Mouse (Mus musculus) cerebellum, postnatal 10 days (tissue): ENCODE data around the gene Abcg5.

Experiments used
- DNase-seq, 2 experiments: peaks; one replicate each; pipeline ENCODE4 v3.0.0; 2021; ENCODE audit warnings: mixed read lengths in 2 of 2

Abcg5 gene

GRCm38 (mm10) chr17:84642324-84642723 is 40.5 kb downstream of the Abcg5 start:
- no peak for DNase-seq

- DNase-seq, result peak; percentile 62 to 74
Observed at GRCm38 (mm10) chr17:84641893-84642292, 40.9 kb downstream of the Abcg5 start.

GRCm38 (mm10) chr17:84639796-84640378 is 42.9 kb downstream of the Abcg5 start:
- no peak for DNase-seq

GRCm38 (mm10) chr17:84637971-84638370 is 44.8 kb downstream of the Abcg5 start:
- no peak for DNase-seq

GRCm38 (mm10) chr17:84636328-84636727 is 46.5 kb downstream of the Abcg5 start:
- peak; percentile 40 to 44 for DNase-seq

GRCm38 (mm10) chr17:84633443-84633842 is 49.4 kb downstream of the Abcg5 start:
- DNase-seq, result no peak

GRCm38 (mm10) chr17:84631836-84632235 is 51.0 kb downstream of the Abcg5 start:
- no peak for DNase-seq

GRCm38 (mm10) chr17:84628611-84629010 is 54.2 kb downstream of the Abcg5 start:
- no peak for DNase-seq

- DNase-seq, result no peak
Observed at GRCm38 (mm10) chr17:84627721-84628120, 55.1 kb downstream of the Abcg5 start.

- peak; percentile 50 to 56 for DNase-seq
Observed at GRCm38 (mm10) chr17:84626857-84627305, 55.9 kb downstream of the Abcg5 start.

- peak; percentile 95 to 96 for DNase-seq
Observed at GRCm38 (mm10) chr17:84626276-84626856, 56.4 kb downstream of the Abcg5 start, which contains the start of gene Dync2li1. Gene Dync2li1 (plus strand): TSS chr17:84626496.

GRCm38 (mm10) chr17:84622873-84623272 is 59.9 kb downstream of the Abcg5 start:
- DNase-seq, result no peak

GRCm38 (mm10) chr17:84622028-84622427 is 60.8 kb downstream of the Abcg5 start:
- no peak for DNase-seq

- DNase-seq, result no peak
Observed at GRCm38 (mm10) chr17:84621209-84621608, 61.6 kb downstream of the Abcg5 start.

GRCm38 (mm10) chr17:84620610-84621009 is 62.2 kb downstream of the Abcg5 start:
- DNase-seq, result no peak

GRCm38 (mm10) chr17:84620076-84620475 is 62.7 kb downstream of the Abcg5 start:
- no peak for DNase-seq

- no peak for DNase-seq
Observed at GRCm38 (mm10) chr17:84619112-84619511, 63.7 kb downstream of the Abcg5 start.

GRCm38 (mm10) chr17:84617953-84618352 is 64.9 kb downstream of the Abcg5 start:
- DNase-seq, result no peak

GRCm38 (mm10) chr17:84616526-84617074 is 66.2 kb downstream of the Abcg5 start:
- no peak for DNase-seq

GRCm38 (mm10) chr17:84615811-84616210 is 67.0 kb downstream of the Abcg5 start:
- DNase-seq, result no peak

GRCm38 (mm10) chr17:84611971-84612370 is 70.8 kb downstream of the Abcg5 start:
- no peak for DNase-seq

- no peak for DNase-seq
Observed at GRCm38 (mm10) chr17:84611500-84611899, 71.3 kb downstream of the Abcg5 start.

GRCm38 (mm10) chr17:84608606-84609005 is 74.2 kb downstream of the Abcg5 start:
- DNase-seq, result no peak
